In genomic region chr13:112751454-112752308, GRCm38 (mm10) we compare ENCODE assay signal across 8 mouse cellular contexts. TPM values are rescaled to one million over a fixed set of nuclear protein-coding genes. Genes with fewer than 3 reads are reported as not detected.
A peak's percentile ranks its signal among the peaks of the same experiment; 100 is the strongest.
DNase-seq lines count a peak whose midpoint lies in the region; ATAC-seq and TF ChIP-seq lines count a peak whose summit lies in the region.

No protein-coding gene starts in this region.

- H3K27me3 ChIP-seq in intestine, embryonic 16.5 days (replicated peaks; ENCODE audit: control insufficient read depth, insufficient read depth, low read length) = no peaks in the 10 kb centered on the region
- H3K27me3 ChIP-seq in liver, postnatal 0 days (ENCODE audit: insufficient read depth, low read length) = no peaks in the 10 kb centered on the region
- H3K27me3 ChIP-seq in neural tube, embryonic 12.5 days (replicated peaks) = no peaks in the 10 kb centered on the region

- H3K36me3 ChIP-seq in intestine, embryonic 16.5 days (ENCODE audit: control insufficient read depth, insufficient read depth, low read length) = no peaks in the 10 kb centered on the region
- no peaks in the 10 kb centered on the region for H3K36me3 ChIP-seq in liver, postnatal 0 days (replicated peaks; ENCODE audit: insufficient read depth, low read length)
- H3K36me3 ChIP-seq in neural tube, embryonic 12.5 days = no peaks in the 10 kb centered on the region

- H3K9ac ChIP-seq in intestine, embryonic 16.5 days (ENCODE audit: low read depth, low read length) = peak overlapping the region; percentile 54
- peak overlapping the region; percentile 35; the same call in 1 of the 2 replicates for H3K9ac ChIP-seq in liver, postnatal 0 days (replicated peaks)
- no peak overlapping the region for H3K9ac ChIP-seq in neural tube, embryonic 12.5 days

- no peaks in the 10 kb centered on the region for H3K9me3 ChIP-seq in intestine, embryonic 16.5 days (ENCODE audit: control insufficient read depth, low read length)
- H3K9me3 ChIP-seq in liver, postnatal 0 days (ENCODE audit: low read length) = no peaks in the 10 kb centered on the region
- no peaks in the 10 kb centered on the region for H3K9me3 ChIP-seq in neural tube, embryonic 12.5 days

- peak overlapping the region; percentile 49 for H3K4me2 ChIP-seq in intestine, embryonic 16.5 days (ENCODE audit: low read depth, low read length)
- peak overlapping the region; percentile 68 for H3K4me2 ChIP-seq in liver, postnatal 0 days (ENCODE audit: low read depth, low read length)
- H3K4me2 ChIP-seq in neural tube, embryonic 12.5 days (replicated peaks) = peak overlapping the region; percentile 21

- TF ChIP-seq CTCF in layer of hippocampus, adult 2 months (conservative IDR thresholded peaks at IDR 0.05) = no peak
- no peak for TF ChIP-seq CTCF in liver, postnatal 0 days (IDR thresholded peaks at IDR 0.05; ENCODE audit: low read depth)

- H3K27ac ChIP-seq in layer of hippocampus, adult 2 months = peak overlapping the region; percentile 67
- H3K27ac ChIP-seq in intestine, embryonic 16.5 days (ENCODE audit: low read length) = peak overlapping the region; percentile 86
- peak overlapping the region; percentile 52 for H3K27ac ChIP-seq in liver, postnatal 0 days (ENCODE audit: low read depth)
- no peak overlapping the region for H3K27ac ChIP-seq in neural tube, embryonic 12.5 days

- 20% methylated on average over 18 of the region's 18 CpGs for WGBS in intestine, embryonic 16.5 days
- WGBS in liver, postnatal 0 days (ENCODE audit: insufficient replicate concordance) = 11% methylated on average over 18 of the region's 18 CpGs
- 45% methylated on average over 18 of the region's 18 CpGs for WGBS in neural tube, embryonic 12.5 days

- no peak for TF ChIP-seq EP300 in liver, postnatal 0 days (IDR thresholded peaks at IDR 0.05; ENCODE audit: low read depth)

- peaks cover 35% of the 10 kb centered on the region for H3K4me1 ChIP-seq in intestine, embryonic 16.5 days (ENCODE audit: control insufficient read depth, insufficient read depth, low read length)
- H3K4me1 ChIP-seq in liver, postnatal 0 days (ENCODE audit: insufficient read depth) = peaks cover 51% of the 10 kb centered on the region
- peaks cover 17% of the 10 kb centered on the region for H3K4me1 ChIP-seq in neural tube, embryonic 12.5 days

- peak overlapping the region; percentile 27; the same call in 1 of the 2 replicates for H3K4me3 ChIP-seq in layer of hippocampus, adult 2 months
- peak overlapping the region; percentile 10; the same call in 1 of the 2 replicates for H3K4me3 ChIP-seq in intestine, embryonic 16.5 days (ENCODE audit: low read length)
- H3K4me3 ChIP-seq in liver, postnatal 0 days (ENCODE audit: low read depth, low read length) = peak overlapping the region; percentile 18
- H3K4me3 ChIP-seq in neural tube, embryonic 12.5 days = no peak overlapping the region

- ATAC-seq in intestine, embryonic 16.5 days = peak; percentile 69
- peak; percentile 51 for ATAC-seq in liver, postnatal 0 days
- ATAC-seq in neural tube, embryonic 12.5 days (ENCODE audit: low FRiP score, low read depth) = peak; percentile 34

- DNase-seq in layer of hippocampus, adult 2 months (ENCODE audit: low spot score in 2 of 2) = no peak
- DNase-seq in layer of hippocampus, adult 8-10 months (ENCODE audit: low spot score in 2 of 2) = no peak
- DNase-seq in embryo, embryonic 10.5 days (ENCODE audit: low spot score) = peak; percentile 83
- peak; percentile 84 to 90 for DNase-seq in heart, adult 18-20 months
- DNase-seq in liver, postnatal 0 days = peak; percentile 72
- DNase-seq in thymus, postnatal 25 days = peak; percentile 43

RNA-seq across cellular contexts. Expression of gene Plpp1, which starts 48.9 kb away (rescaled TPM):
- total RNA-seq in layer of hippocampus, adult 2 months (2021) = 10 to 100 TPM; 30.4 to 30.8 TPM
- total RNA-seq in layer of hippocampus, adult 8-10 months (2022) = 10 to 100 TPM; 26.0 to 29.0 (median 28.6) TPM
- total RNA-seq in heart, adult 18-20 months (2021) = 10 to 100 TPM; 41.8 to 43.5 TPM
- polyA plus RNA-seq in intestine, embryonic 16.5 days (2015; fragmentation: Nextera tagmentation; extraction: Ambion mirVana) = 94.5 and 97.3 TPM in 2 replicates
- 44.6 and 55.4 TPM in 2 replicates for polyA plus RNA-seq in liver, postnatal 0 days (2015; fragmentation: Nextera tagmentation; extraction: Ambion mirVana)
- 27.4 and 29.6 TPM in 2 replicates for polyA plus RNA-seq in neural tube, embryonic 12.5 days (2016; fragmentation: Nextera tagmentation; extraction: Ambion mirVana)

Comparison
In these comparisons a context has a peak if more than half of its experiments do, and no peak if none do; other contexts are left out.
1. DNase-seq: peak in embryo, embryonic 10.5 days (single experiment), heart, adult 18-20 months (2 of 2), liver, postnatal 0 days (single experiment) and thymus, postnatal 25 days (single experiment); none in layer of hippocampus, adult 2 months (0 of 2) and layer of hippocampus, adult 8-10 months (0 of 2).
2. Peak in every context shown above with its lines, with median percentiles within 50 percentile points of each other: ATAC-seq and H3K4me2 ChIP-seq.